Mouse (Mus musculus): Measurements from ENCODE around the gene Spns3.
A peak's percentile ranks its signal among the peaks of the same experiment; 100 is the strongest.

The Spns3 gene

DNA sequence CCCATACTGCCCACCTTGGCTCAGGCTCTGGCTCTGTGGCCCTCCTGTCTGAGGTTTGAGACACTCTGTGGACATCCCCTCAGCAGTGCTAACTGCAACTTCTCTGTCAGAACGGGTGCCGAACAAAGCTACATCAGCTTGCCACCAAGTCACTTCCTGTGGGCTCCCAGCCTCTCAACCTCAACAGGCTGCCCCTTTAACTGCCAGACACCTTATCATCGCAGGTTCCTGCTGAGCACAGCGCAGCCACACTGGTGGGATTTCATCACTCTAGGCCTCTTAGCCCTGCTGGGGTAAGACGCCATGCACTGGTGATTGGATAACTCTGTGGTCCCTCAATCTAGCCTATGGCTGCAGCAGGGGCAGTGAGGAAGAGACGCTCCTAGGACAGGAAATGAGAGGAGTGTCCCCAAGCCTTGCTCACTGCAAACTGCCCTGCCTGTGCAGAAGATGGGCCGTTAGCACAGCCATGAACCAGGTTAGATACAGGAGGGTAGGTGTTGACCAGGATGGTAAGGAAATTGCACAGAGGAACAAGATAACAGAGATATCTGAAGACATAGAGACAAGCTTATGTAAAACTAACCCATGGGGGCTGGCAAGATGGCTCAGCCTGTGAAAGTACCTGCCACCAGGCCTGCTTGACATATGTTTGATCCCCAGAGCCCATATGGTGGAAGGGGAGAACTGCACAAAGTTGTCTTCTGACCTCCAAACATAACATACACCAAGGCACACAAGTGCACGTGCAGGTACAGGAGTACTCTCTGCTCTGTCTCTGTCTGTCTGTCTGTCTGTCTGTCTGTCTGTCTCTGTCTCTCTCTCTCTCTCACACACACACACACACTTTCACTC lies at the start of gene Spns3:
Spns3 (minus strand) TSS at position 373 of the 855 bp plus-strand sequence.
- peak; percentile 99 for DNase-seq (ENCODE audit: low read depth)

DNA sequence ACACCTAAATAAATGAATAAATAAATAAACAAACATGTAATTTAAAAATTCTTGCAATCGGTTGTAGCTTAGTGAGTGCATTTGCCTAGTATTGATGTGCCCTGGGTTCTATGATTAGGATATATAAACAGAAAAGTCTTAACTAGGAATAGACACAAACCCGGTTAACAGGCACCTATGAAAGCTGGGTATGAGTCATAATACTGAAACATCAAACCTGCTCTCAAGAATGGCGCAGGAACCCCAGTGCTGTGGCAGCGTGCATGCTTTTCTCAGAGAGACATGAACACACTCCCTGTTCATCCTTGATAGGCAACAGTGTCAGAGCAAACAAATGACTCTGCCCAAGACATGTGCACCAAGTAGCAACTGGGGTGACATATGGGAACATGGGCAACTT lies 47.5 kb upstream of the Spns3 start:
- no peak for DNase-seq (ENCODE audit: low read depth)

DNA sequence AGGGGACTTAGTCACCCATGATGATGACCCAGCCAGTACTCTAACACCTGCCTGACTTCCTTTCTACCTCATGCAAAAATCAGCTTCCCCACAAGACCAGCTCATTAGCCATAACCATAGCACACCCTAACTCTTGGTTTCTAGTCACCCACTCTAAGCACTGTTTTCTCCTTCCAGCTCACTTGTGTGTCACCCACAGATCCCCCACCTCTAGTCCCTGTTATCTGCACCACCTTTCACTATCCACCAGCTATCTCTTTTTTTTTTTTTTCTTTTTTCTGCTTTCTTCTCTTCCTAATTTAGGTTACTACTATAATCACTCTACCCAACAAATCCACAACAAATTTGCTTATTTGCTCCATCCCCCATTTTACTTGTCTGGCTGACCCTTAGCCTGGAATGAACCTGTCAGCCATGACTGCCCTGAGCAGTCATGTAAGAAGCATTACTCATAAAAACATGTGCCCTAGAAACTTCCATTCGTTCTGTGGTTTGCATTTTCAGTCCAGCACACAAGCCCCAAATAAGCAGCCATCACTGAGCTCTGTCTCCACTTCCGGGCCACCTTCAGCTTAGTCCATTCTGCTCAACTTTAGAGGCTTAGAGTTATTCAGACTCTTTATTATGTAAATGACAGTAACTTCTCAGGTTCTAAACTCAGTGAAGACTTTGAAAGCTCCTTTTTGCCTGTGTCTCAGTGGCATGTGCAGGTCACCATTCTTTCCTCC lies 44.9 kb upstream of the Spns3 start:
- DNase-seq (ENCODE audit: low read depth), result no peak

DNA sequence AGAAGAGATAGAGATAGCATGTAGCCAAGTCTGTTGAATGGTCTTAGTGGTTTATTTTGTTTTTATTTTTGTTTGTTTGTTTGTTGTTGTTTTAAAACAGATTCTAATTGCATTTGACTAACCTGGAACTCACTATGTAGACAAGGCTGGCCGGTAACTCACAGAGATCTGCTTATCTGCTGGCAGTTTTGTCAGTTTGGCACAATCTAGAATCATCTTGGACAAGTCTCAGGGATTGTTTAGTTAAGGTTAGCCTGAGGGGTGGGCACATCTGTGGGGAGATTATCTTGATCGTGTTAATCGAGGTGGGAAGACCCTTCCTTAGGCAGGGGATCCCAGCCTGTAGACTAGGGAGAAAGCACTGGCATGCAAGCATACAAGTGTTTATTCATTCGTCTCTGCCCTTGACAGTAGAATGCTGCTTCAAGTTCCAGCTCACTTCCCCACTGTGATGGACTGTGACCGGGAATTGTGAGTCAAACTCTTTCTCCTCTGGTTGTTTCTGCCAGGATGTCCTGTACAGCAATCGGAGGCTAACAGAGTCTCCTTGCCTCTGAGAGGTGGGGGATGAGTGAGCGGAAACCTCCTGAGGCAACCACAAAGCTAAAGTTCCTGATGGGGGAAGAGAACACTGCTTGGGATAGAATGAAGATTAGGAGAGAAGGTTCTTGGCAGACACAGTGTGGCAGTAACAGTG lies 37.4 kb upstream of the Spns3 start:
- DNase-seq (ENCODE audit: low read depth), result peak; percentile 52

DNA sequence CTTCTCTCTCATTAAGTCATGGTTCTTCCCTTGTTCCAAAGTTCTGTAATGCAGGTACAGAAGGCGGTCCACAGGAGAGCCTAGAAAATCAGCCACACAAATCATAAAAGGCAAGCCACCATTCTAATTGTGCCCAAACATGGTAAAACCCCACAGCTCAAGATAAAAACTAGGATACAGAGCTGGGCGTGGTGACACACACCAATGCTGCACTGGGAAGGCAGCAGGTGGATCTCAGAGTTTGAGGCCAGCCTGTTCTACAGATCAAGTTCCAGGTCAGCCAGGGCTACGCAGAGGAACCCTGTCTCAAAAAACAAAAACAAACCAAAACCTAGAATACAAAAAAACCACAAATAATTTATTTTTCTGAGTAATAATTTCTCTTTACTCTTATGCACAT lies 36.3 kb upstream of the Spns3 start:
- DNase-seq (ENCODE audit: low read depth), result no peak

DNA sequence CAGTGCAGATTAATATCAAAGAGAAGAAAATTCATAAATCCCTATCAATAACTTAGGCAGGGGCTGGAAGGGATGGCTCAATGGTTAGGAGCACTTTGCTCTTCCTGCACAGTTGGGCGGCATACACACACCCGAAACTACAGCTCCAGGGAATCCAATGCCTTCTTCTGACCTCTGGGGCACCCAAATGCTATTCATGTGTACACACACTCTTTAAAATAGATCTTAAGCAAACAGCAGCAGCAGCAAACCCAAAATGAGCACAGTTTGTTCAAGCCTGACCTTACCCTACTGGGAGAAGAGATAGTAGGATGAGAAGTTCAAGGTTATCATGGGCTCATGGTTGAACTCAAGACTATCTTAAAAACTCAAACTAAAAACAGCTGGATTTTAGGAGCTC lies 32.8 kb upstream of the Spns3 start:
- no peak for DNase-seq (ENCODE audit: low read depth)

DNA sequence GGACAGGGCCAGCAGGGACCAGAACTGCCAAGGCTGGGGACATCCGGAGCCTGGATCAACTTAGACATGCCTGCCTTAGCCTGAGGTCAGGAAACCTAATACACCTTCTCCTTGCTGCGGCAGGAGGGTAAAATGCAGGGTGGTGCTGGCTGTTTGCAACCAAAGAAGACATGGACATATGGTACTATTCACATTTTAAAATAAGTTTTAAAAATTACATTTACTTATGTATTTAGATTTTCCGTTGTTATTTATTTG lies 32.1 kb upstream of the Spns3 start:
- no peak for DNase-seq (ENCODE audit: low read depth)

DNA sequence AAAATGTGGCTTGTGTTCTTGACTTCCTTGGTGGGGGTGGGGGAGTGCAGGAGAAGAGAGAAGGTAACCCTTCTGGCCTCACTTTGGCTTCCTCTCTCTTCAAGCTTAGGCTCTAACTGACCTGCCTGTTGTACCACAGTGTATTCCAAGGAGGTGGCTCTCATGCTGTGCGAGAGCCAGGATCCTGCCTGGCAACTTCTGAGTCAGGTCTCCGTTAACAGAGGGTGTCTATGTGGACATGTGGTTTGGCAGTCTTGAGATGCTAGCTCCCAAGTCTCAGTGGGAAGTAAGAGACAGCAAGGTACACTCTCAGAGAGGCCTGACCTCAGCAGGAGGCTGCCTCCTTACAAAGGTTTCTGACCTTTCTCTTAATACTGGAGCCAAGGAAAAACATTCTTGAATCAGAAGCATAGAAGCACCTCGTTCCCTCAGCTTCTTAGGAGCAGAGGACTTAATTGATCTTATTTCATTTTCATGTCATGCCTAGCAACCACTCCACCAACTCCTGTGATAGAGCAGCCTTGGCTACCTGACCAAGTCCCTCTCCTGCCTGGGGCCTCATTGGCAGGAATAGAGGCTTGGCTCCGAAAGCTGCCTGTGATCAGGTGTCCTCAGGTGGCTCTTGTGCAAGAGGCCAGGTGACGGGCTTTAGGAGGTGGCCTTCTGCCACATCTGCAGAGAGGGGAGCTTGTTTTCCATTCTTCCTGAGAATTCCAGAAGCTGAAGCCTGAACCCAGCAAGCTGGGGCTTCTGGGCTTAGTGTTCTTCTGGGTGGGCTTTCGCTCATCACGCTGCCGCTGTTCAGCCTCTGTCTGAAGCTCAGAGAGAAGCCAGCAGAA lies 31.5 kb upstream of the Spns3 start:
- no peak for DNase-seq (ENCODE audit: low read depth)

DNA sequence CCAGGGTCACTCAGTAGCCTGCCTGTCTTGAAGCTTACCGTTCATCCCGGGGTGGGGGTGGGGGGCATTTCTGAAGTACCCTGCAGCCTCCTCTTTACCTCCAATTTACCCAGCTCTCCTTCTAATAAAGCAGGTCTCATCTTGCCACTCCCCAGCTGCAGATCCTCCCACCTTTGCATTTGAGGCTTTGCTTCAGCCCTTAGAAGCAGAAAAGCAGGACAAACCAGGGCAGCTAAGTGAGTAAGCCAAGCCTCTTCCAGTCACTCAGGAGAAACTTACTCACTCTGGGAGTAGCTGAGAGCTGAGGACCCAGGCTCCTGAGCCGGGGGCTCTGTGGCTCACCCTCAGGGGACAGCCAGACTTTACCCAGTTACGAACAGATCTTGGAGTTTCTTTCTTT lies 28.2 kb upstream of the Spns3 start:
- no peak for DNase-seq (ENCODE audit: low read depth)

DNA sequence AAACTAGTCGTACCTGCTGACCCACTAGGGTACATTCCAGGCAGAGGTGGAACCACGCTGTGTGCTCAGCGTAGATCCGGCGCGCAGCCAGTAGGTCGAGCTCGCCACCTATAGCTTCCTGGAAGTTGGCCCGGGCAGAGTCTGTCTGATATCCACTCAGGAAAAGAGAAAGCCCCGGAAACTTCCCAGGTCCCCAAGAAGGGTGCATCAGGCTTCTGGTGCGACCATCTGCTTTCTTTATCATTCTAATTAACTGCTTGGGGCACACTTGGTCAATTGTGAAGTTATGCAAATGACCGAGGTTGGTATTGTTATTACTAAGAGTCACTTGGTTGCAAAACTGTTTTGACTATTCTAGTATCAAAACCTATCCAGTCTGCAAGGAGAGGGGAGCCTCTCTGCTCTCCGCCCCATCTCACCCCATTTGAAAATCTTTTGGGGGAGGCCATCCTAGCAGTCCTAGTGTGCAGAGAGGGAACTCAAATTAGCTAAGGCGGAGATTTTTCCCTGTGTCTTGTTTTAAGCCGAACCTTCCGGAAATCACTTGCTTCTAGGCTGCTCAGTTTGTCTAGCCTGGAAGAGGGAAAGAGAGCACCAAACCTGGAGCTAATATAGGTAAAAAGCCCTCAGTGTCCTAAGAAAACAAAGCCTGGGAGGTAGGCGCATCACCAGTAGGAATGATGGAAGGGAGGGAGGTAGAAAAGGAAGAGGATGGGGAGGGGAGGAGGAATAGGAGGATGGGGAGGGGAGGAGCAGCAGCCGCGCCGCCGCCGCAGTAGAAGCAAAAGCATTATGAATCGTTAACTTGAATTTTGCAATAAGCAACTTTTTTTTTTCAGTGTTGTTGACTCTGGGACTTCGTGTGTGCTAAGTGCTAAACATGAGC lies 26.4 kb upstream of the Spns3 start:
- no peak for DNase-seq (ENCODE audit: low read depth)

DNA sequence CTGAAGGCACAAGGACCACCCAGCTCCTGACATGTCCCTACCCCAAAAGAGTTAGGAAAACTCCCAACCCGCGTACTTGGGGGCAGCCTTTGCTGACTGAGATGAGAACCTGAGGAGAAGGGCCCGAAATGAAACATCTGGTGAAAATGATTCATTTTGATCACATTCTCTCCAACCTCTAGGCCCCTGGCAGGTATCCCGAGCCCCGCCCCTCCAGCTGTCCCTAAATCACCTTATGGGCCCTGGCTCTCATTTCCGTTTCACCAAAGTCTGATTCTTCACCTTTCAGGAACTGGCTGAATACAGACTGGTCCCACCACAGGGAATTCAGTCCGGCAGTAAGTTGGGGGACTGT lies 25.8 kb upstream of the Spns3 start:
- DNase-seq (ENCODE audit: low read depth), result no peak

DNA sequence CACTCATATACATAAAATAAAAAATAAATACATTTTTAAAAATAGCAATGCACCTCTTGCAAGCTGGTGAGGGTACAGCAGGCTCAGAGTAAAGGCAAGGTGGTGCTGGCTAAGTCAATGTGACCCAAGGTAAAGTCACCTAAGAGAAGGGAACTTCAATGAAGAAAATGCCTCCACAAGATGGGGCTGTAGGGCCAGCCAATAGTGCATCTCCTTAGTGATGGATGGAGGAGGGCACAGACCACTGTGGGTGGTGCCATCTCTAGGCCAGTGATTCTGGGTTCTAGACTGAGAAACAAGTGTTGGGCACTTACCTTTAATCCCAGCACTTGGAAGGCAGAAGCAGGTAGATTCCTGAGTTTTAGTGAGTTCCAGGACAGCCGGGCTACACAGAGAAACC lies 23.5 kb upstream of the Spns3 start:
- DNase-seq (ENCODE audit: low read depth), result peak; percentile 73

DNA sequence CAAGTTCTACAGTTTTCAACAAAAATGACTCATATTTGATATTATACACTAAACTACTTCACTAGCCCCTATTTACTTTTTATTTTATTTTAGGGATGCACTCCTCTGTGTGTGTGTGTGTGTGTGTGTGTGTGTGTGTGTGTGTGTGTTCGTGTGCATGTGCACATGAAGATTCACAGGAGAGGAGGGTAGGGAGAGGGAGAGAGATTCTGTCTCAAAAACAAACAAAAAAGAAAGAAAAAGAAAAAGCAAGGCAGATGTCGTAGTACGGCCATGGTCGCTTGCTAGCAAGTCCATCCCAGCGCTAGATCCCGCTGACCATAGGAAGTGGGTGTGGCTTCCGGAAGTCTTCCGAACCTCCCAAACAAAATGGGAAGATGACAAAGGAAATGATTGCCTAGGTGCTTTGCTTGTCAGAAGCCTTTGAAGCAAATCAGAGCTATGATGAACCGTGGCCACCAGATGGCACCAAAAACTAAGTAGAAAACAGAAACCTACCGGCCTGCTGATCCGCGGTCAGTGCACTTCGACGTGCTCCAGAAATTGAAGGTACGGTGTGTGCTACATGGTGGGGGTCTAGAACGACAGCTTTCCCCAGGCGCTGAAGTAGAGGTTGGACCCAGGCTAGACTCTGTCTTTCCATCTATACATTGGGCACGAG lies 20.1 kb upstream of the Spns3 start:
- peak; percentile 94 for DNase-seq (ENCODE audit: low read depth)

DNA sequence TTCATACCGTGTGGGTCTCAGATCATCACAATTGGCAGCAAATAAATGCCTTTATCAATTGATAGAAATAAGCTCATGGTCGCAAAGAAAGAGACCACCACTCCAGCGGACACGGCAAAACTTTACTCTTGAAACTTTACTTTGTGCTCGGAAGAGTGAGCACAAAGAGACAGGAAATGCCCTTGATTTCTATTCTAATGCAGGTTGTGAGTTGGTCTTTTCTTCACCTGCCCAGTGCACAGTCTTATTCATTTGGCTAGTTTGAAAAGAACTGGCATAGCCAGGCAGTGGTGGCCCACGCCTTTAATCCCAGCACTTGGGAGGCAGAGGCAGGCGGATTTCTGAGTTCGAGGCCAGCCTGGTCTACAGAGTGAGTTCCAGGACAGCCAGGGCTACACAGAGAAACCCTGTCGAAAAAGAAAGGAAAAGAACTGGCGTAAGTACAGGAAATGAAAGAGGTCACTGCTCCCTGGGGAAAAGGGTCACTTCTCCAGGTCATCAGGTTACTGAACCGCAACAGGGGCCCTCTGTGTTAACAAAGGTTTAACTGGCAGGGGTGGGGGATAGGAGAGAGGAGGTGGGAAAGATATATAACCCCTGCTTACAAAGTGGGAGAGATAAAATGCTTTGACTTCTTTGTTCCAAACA lies 19.5 kb upstream of the Spns3 start:
- DNase-seq (ENCODE audit: low read depth), result no peak

DNA sequence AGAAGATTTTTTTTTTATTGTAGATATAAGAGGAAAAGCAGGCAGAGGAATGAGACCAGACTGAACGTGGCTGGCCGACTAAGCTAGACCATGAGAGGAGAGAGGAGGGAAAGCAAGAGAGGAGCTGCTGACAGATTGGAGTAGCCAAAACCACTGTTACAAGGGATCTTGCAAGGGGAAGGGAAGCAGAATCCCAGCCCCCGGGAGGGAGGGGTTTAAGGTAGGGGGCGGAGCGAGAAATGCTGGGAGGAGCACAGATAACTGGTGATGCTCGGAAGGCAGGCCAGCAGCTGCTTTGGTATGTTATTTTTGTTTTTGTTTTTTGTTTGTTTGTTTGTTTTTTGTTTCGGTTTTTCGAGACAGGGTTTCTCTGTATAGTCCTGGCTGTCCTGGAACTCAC lies 18.7 kb upstream of the Spns3 start:
- DNase-seq (ENCODE audit: low read depth), result peak; percentile 86

DNA sequence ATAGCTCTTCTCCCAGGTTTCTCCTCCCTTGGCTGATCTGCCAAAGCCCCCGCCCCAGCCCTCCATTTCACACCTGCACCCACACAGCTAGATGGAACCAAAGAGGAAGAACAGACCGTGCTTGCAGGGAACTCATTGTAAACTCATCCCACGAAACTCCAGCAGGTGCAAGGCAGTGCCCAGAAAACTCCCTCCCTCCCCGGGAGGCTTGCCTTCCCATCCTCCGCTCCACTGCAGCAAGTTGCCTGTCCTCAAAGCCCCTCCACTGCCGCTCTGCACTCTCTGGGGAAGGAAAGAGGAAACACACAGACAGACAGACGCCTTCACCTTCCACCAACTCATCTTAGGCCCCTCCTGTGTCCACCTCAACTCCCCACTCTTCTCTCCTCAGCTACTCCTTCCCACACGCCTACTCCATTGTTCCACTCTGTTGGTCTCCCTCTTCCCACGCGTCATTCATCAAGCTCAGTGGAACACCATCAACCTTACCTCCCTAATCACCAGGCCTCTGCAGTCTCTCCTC lies 16.6 kb upstream of the Spns3 start:
- DNase-seq (ENCODE audit: low read depth), result no peak

DNA sequence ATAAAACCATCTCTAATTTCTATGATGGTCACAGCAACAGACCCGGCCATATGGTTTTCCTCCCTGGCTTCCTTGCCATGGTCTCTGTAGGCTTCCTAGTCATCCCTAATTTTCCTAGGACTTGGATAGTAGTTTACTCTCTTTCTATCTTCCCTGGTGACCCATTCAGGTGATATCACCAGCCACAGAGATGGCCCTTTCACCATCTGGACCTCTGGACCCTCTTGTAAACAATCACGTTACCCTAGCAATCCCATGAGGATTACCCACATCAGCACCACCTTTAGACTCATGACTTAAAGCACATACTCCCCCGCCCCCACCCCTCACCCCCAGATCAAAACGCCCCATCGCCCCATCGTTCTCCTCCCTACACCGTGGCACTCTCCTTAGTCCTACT lies 16.0 kb upstream of the Spns3 start:
- no peak for DNase-seq (ENCODE audit: low read depth)

DNA sequence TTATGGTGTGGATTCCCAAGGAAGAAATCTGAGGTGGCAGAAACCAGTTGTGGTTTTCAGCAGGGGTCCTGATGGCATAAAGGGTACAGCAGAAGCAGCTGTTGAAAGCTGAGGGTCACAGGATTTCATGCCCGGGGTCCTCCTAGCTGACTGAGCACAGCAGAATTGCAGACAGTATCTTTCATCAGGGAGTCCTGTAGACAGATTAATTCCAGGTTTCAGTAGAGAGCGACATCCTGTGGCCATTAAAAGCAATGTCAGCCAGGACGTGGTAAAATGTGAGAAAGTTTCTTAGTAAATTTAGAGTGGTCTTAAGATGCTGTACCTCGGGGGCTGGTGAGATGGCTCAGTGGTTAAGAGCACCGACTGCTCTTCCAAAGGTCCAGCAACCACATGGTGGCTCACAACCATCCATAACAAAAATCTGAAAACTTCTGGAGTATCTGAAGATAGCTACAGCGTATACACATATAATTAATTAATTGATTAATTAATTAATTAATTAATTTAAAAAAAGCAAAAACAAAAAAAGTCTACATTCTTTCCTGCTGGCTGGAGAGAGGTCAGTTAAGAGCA lies 14.0 kb upstream of the Spns3 start:
- DNase-seq (ENCODE audit: low read depth), result peak; percentile 88

DNA sequence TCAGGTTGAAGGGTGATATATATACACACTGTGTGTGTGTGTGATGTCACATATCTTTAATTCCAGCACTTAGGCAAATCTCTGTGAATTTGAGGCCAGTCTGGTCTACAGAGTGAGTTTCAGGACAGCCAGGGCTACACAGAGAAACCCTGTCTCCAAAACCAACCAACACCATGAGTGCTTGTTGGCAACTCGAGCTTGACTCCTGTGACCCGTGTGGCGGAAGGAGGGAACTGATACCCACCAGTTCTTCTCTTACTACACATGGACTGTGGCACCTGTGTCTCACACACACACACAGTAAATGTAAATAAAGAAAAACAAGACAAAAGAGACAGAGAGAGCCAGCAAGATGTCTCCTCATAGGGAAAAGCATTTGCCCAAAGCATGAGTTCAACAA lies 10.4 kb upstream of the Spns3 start:
- DNase-seq (ENCODE audit: low read depth), result no peak

DNA sequence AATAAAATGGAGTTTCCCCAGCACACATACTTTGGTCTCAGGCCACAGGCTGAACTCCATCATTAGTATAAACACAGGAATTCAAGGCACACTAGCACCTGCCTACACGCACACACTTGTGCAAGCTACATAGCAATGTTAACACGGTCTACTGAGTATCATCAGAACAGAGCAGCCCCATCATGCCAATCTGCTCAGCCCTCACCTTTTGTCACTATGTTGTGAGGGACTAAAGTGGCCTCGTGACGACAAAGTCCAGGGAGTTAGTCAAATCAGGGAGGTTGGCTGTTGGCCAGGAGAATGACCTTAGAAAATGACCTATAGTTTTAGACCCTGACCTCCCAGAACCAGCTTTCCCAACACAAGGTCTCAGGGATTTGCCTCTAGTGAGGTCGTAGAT lies 7.8 kb upstream of the Spns3 start:
- no peak for DNase-seq (ENCODE audit: low read depth)
